Mouse (Mus musculus): ENCODE measurements at regions not wholly inside any gene's neighbourhood (a gene's known extent, or its start where the extent isn't known, plus 50 kb on each side); places are given as distances from the start of the nearest gene placed in this dataset.
"Not testable (repeated sequence)": the region's sequence is repeated elsewhere in the genome, so short reads cannot be mapped to it uniquely, and the experiment has no call there.

- peak in 1 of 2 experiments; percentile 14 for DNase-seq
These were observed 101.9 kb upstream of the Klf3 start for GRCm38 (mm10) chr5:64701219-64701779.

- peak; percentile 64 to 66 for DNase-seq
These were observed 101.4 kb upstream of the Klf3 start for GRCm38 (mm10) chr5:64701780-64702231.

- DNase-seq, result not testable (repeated sequence)
These were observed 100.8 kb upstream of the Klf3 start for GRCm38 (mm10) chr5:64702404-64702803.

- peak; percentile 53 to 66 for DNase-seq
These were observed 99.9 kb upstream of the Klf3 start for GRCm38 (mm10) chr5:64703091-64703872.

- peak; percentile 42 to 73 for DNase-seq
These were observed 99.0 kb upstream of the Klf3 start for GRCm38 (mm10) chr5:64704144-64704543.

GRCm38 (mm10) chr5:64706586-64706985 is 96.6 kb upstream of the Klf3 start:
- DNase-seq, result no peak

- no peak for DNase-seq
These were observed 94.0 kb upstream of the Klf3 start for GRCm38 (mm10) chr5:64709146-64709545.

GRCm38 (mm10) chr5:64710236-64710635 is 93.0 kb upstream of the Klf3 start:
- DNase-seq, result peak; percentile 15 to 28

GRCm38 (mm10) chr5:64710968-64711367 is 92.2 kb upstream of the Klf3 start:
- no peak for DNase-seq

- no peak for DNase-seq
These were observed 89.0 kb upstream of the Klf3 start for GRCm38 (mm10) chr5:64714221-64714653.

GRCm38 (mm10) chr5:64714710-64715109 is 88.5 kb upstream of the Klf3 start:
- DNase-seq, result no peak

- no peak for DNase-seq
These were observed 86.6 kb upstream of the Klf3 start for GRCm38 (mm10) chr5:64716551-64716950.

GRCm38 (mm10) chr5:64722211-64722610 is 81.0 kb upstream of the Klf3 start:
- DNase-seq, result no peak

GRCm38 (mm10) chr5:64727847-64728246 is 75.3 kb upstream of the Klf3 start:
- no peak for DNase-seq

GRCm38 (mm10) chr5:64732356-64732755 is 70.8 kb upstream of the Klf3 start:
- no peak for DNase-seq

- no peak for DNase-seq
These were observed 66.2 kb upstream of the Klf3 start for GRCm38 (mm10) chr5:64736985-64737384.

- peak in 1 of 2 experiments; percentile 11 for DNase-seq
These were observed 65.0 kb upstream of the Klf3 start for GRCm38 (mm10) chr5:64738096-64738780.

- no peak for DNase-seq
These were observed 64.3 kb upstream of the Klf3 start for GRCm38 (mm10) chr5:64738781-64739310.

- DNase-seq, result peak; percentile 23 to 27
These were observed 63.6 kb upstream of the Klf3 start for GRCm38 (mm10) chr5:64739311-64740261.

- no peak for DNase-seq
These were observed 59.1 kb upstream of the Klf3 start for GRCm38 (mm10) chr5:64744041-64744440.

- DNase-seq, result no peak
These were observed 58.7 kb upstream of the Klf3 start for GRCm38 (mm10) chr5:64744455-64744854.

GRCm38 (mm10) chr5:64747461-64747860 is 55.7 kb upstream of the Klf3 start:
- peak in 1 of 2 experiments; percentile 4 for DNase-seq
